In the genomic region with DNA sequence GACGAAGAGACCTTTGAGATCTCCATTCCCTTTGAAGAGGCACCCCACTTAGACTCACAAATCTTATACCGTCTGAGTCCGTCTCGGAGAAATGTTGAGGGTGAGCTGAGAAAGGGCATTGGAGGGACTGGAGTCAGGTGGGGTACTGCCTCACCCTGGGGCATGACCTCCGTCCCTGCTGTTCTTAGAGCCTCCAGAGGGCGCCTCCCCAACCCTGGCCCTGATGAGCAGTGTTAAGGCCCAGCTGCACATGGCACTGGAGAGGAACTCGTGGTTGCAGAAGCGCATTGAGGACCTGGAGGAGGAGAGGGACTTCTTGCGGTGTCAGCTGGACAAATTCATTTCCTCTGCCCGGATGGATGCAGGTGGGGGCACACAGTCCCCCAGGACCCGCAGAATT, we compare ENCODE assay signal across 8 mouse cellular contexts. TPM values are rescaled to one million over a fixed set of nuclear protein-coding genes. Genes with fewer than 3 reads are reported as not detected.
A peak's percentile ranks its signal among the peaks of the same experiment; 100 is the strongest.
DNase-seq lines count a peak whose midpoint lies in the region; ATAC-seq and TF ChIP-seq lines count a peak whose summit lies in the region.

No protein-coding gene starts in this region.

- peak overlapping the region; percentile 68 for H3K4me2 ChIP-seq in midbrain, embryonic 13.5 days (replicated peaks)
- H3K4me2 ChIP-seq in kidney, postnatal 0 days (ENCODE audit: low read length) = peak overlapping the region; percentile 86; the same call in 1 of the 2 replicates
- H3K4me2 ChIP-seq in stomach, embryonic 16.5 days (ENCODE audit: low read depth, low read length) = peak overlapping the region; percentile 66; the same call in 1 of the 2 replicates

- peak; percentile 35 for DNase-seq in adrenal gland, postnatal 14 days
- no peak for DNase-seq in adrenal gland, adult 8-10 months
- no peak for DNase-seq in midbrain, embryonic 10.5 days (ENCODE audit: low spot score)
- DNase-seq in kidney, postnatal 0 days (ENCODE audit: low spot score) = no peak
- no peak for DNase-seq in left cerebral cortex, adult 18-20 months (ENCODE audit: low spot score in 2 of 2)
- no peak for DNase-seq in spleen, postnatal 14 days (ENCODE audit: low spot score in 2 of 2)

- peak overlapping the region; percentile 75; the same call in 1 of the 2 replicates for H3K9ac ChIP-seq in midbrain, embryonic 13.5 days (replicated peaks)
- no peak overlapping the region for H3K9ac ChIP-seq in kidney, postnatal 0 days (ENCODE audit: low read depth, low read length)
- peak overlapping the region; percentile 76; the same call in 1 of the 2 replicates for H3K9ac ChIP-seq in stomach, embryonic 16.5 days (ENCODE audit: low read length)

- H3K27me3 ChIP-seq in midbrain, embryonic 13.5 days = peaks cover 60% of the 10 kb centered on the region
- peaks cover 68% of the 10 kb centered on the region for H3K27me3 ChIP-seq in midbrain, embryonic 10.5 days (ENCODE audit: low read depth, poor library complexity, severe bottlenecking)
- peaks cover 20% of the 10 kb centered on the region for H3K27me3 ChIP-seq in kidney, postnatal 0 days (ENCODE audit: insufficient read depth, low read length)
- H3K27me3 ChIP-seq in stomach, embryonic 16.5 days (ENCODE audit: control insufficient read depth, insufficient read depth, low read length) = peaks cover 38% of the 10 kb centered on the region

- peak overlapping the region; percentile 51 for H3K4me3 ChIP-seq in midbrain, embryonic 13.5 days (replicated peaks)
- H3K4me3 ChIP-seq in midbrain, embryonic 10.5 days = no peak overlapping the region; the same call in 1 of the 2 replicates
- H3K4me3 ChIP-seq in kidney, postnatal 0 days (replicated peaks; ENCODE audit: low read depth, low read length) = no peak overlapping the region
- H3K4me3 ChIP-seq in stomach, embryonic 16.5 days (replicated peaks; ENCODE audit: low read length) = no peak overlapping the region

- no peak overlapping the region for H3K27ac ChIP-seq in midbrain, embryonic 13.5 days
- H3K27ac ChIP-seq in midbrain, embryonic 10.5 days (replicated peaks) = no peak overlapping the region
- no peak overlapping the region for H3K27ac ChIP-seq in kidney, postnatal 0 days
- no peak overlapping the region for H3K27ac ChIP-seq in stomach, embryonic 16.5 days (ENCODE audit: low read length)

- H3K4me1 ChIP-seq in midbrain, embryonic 13.5 days (replicated peaks) = peaks cover 53% of the 10 kb centered on the region
- peaks cover 49% of the 10 kb centered on the region for H3K4me1 ChIP-seq in midbrain, embryonic 10.5 days
- H3K4me1 ChIP-seq in kidney, postnatal 0 days (replicated peaks; ENCODE audit: insufficient read depth, low read length) = peaks cover 22% of the 10 kb centered on the region
- peaks cover 27% of the 10 kb centered on the region for H3K4me1 ChIP-seq in stomach, embryonic 16.5 days (ENCODE audit: control insufficient read depth, insufficient read depth, low read length)

- TF ChIP-seq CTCF in kidney, postnatal 0 days (IDR thresholded peaks at IDR 0.05; ENCODE audit: low read depth) = peak; percentile 50

- 32% methylated on average over 11 of the region's 11 CpGs for WGBS in midbrain, embryonic 13.5 days
- 29% methylated on average over 11 of the region's 11 CpGs for WGBS in midbrain, embryonic 10.5 days
- WGBS in kidney, postnatal 0 days = 39% methylated on average over 11 of the region's 11 CpGs
- 42% methylated on average over 11 of the region's 11 CpGs for WGBS in stomach, embryonic 16.5 days

- no peaks in the 10 kb centered on the region for H3K36me3 ChIP-seq in midbrain, embryonic 13.5 days
- H3K36me3 ChIP-seq in midbrain, embryonic 10.5 days = no peaks in the 10 kb centered on the region
- no peaks in the 10 kb centered on the region for H3K36me3 ChIP-seq in kidney, postnatal 0 days (ENCODE audit: insufficient read depth, low read length)
- H3K36me3 ChIP-seq in stomach, embryonic 16.5 days (ENCODE audit: control insufficient read depth, insufficient read depth, low read length) = no peaks in the 10 kb centered on the region

- H3K9me3 ChIP-seq in midbrain, embryonic 13.5 days = no peaks in the 10 kb centered on the region
- H3K9me3 ChIP-seq in midbrain, embryonic 10.5 days (replicated peaks) = no peaks in the 10 kb centered on the region
- H3K9me3 ChIP-seq in kidney, postnatal 0 days (replicated peaks; ENCODE audit: low read length) = no peaks in the 10 kb centered on the region
- H3K9me3 ChIP-seq in stomach, embryonic 16.5 days (replicated peaks; ENCODE audit: control insufficient read depth, low read length) = no peaks in the 10 kb centered on the region

- ATAC-seq in midbrain, embryonic 13.5 days = no peak
- no peak for ATAC-seq in kidney, postnatal 0 days (replicated peaks; ENCODE audit: low FRiP score, low read depth)
- no peak for ATAC-seq in stomach, embryonic 16.5 days (ENCODE audit: insufficient read depth, low FRiP score)

RNA-seq across cellular contexts. Expression of gene U2af2, which starts 4.1 kb away (rescaled TPM):
- 166 and 184 TPM in 2 replicates for total RNA-seq in adrenal gland, postnatal 14 days (2021)
- 100 to 1,000 TPM; 135 to 214 (median 168) TPM for total RNA-seq in adrenal gland, adult 8-10 months (2022)
- 121 and 128 TPM in 2 replicates for polyA plus RNA-seq in midbrain, embryonic 13.5 days (2015; fragmentation: Nextera tagmentation; extraction: Ambion mirVana)
- 176 and 180 TPM in 2 replicates for polyA plus RNA-seq in midbrain, embryonic 10.5 days (2016; fragmentation: Nextera tagmentation; extraction: Ambion mirVana)
- polyA plus RNA-seq in kidney, postnatal 0 days (2015; fragmentation: Nextera tagmentation; extraction: Ambion mirVana) = 95.0 and 103 TPM in 2 replicates
- 76.3 and 81.1 TPM in 2 replicates for polyA plus RNA-seq in stomach, embryonic 16.5 days (2015; fragmentation: Nextera tagmentation; extraction: Ambion mirVana)
- 100 to 1,000 TPM; 176 to 181 TPM for total RNA-seq in left cerebral cortex, adult 18-20 months (2021)

RNA-seq across cellular contexts. Expression of gene Zfp580, which starts 6.5 kb away (rescaled TPM):
- 10.0 and 12.9 TPM in 2 replicates for total RNA-seq in adrenal gland, postnatal 14 days (2021)
- 1 to 10 TPM; 5.4 to 9.7 (median 8.5) TPM for total RNA-seq in adrenal gland, adult 8-10 months (2022)
- 70.1 and 72.8 TPM in 2 replicates for polyA plus RNA-seq in midbrain, embryonic 13.5 days (2015; fragmentation: Nextera tagmentation; extraction: Ambion mirVana)
- 41.2 and 51.2 TPM in 2 replicates for polyA plus RNA-seq in midbrain, embryonic 10.5 days (2016; fragmentation: Nextera tagmentation; extraction: Ambion mirVana)
- 48.7 and 54.0 TPM in 2 replicates for polyA plus RNA-seq in kidney, postnatal 0 days (2015; fragmentation: Nextera tagmentation; extraction: Ambion mirVana)
- 19.2 and 20.2 TPM in 2 replicates for polyA plus RNA-seq in stomach, embryonic 16.5 days (2015; fragmentation: Nextera tagmentation; extraction: Ambion mirVana)
- 10 to 100 TPM; 27.8 to 31.0 TPM for total RNA-seq in left cerebral cortex, adult 18-20 months (2021)

RNA-seq across cellular contexts. Expression of gene Zfp784, which starts 19.6 kb away (rescaled TPM):
- total RNA-seq in adrenal gland, postnatal 14 days (2021) = 4.7 and 5.5 TPM in 2 replicates
- total RNA-seq in adrenal gland, adult 8-10 months (2022) = 1 to 10 TPM; 4.3 to 7.8 (median 6.0) TPM
- polyA plus RNA-seq in midbrain, embryonic 13.5 days (2015; fragmentation: Nextera tagmentation; extraction: Ambion mirVana) = 10.5 and 11.2 TPM in 2 replicates
- 2.8 and 4.2 TPM in 2 replicates for polyA plus RNA-seq in midbrain, embryonic 10.5 days (2016; fragmentation: Nextera tagmentation; extraction: Ambion mirVana)
- polyA plus RNA-seq in kidney, postnatal 0 days (2015; fragmentation: Nextera tagmentation; extraction: Ambion mirVana) = 5.7 and 6.6 TPM in 2 replicates
- 5.9 and 6.1 TPM in 2 replicates for polyA plus RNA-seq in stomach, embryonic 16.5 days (2015; fragmentation: Nextera tagmentation; extraction: Ambion mirVana)
- 1 to 10 TPM; 4.4 to 4.8 TPM for total RNA-seq in left cerebral cortex, adult 18-20 months (2021)

RNA-seq across cellular contexts. Expression of gene Epn1, which starts 22.2 kb away (rescaled TPM):
- total RNA-seq in adrenal gland, postnatal 14 days (2021) = 145 and 155 TPM in 2 replicates
- total RNA-seq in adrenal gland, adult 8-10 months (2022) = 100 to 1,000 TPM; 124 to 175 (median 142) TPM
- 73.5 and 80.1 TPM in 2 replicates for polyA plus RNA-seq in midbrain, embryonic 13.5 days (2015; fragmentation: Nextera tagmentation; extraction: Ambion mirVana)
- 56.1 and 60.7 TPM in 2 replicates for polyA plus RNA-seq in midbrain, embryonic 10.5 days (2016; fragmentation: Nextera tagmentation; extraction: Ambion mirVana)
- 58.4 and 61.7 TPM in 2 replicates for polyA plus RNA-seq in kidney, postnatal 0 days (2015; fragmentation: Nextera tagmentation; extraction: Ambion mirVana)
- 50.2 and 50.4 TPM in 2 replicates for polyA plus RNA-seq in stomach, embryonic 16.5 days (2015; fragmentation: Nextera tagmentation; extraction: Ambion mirVana)
- total RNA-seq in left cerebral cortex, adult 18-20 months (2021) = 100 to 1,000 TPM; 482 to 504 TPM

RNA-seq across cellular contexts. Expression of gene 4632433K11Rik, which starts 23.9 kb away (rescaled TPM):
- total RNA-seq in adrenal gland, postnatal 14 days (2021) = not detected in 2 replicates
- under 1 TPM in 1 of 4 experiments, not detected in 3; 0.34 TPM for total RNA-seq in adrenal gland, adult 8-10 months (2022)
- not detected in 2 replicates for polyA plus RNA-seq in midbrain, embryonic 13.5 days (2015; fragmentation: Nextera tagmentation; extraction: Ambion mirVana)
- polyA plus RNA-seq in midbrain, embryonic 10.5 days (2016; fragmentation: Nextera tagmentation; extraction: Ambion mirVana) = not detected in 2 replicates
- polyA plus RNA-seq in kidney, postnatal 0 days (2015; fragmentation: Nextera tagmentation; extraction: Ambion mirVana) = not detected in 2 replicates
- not detected in 2 replicates for polyA plus RNA-seq in stomach, embryonic 16.5 days (2015; fragmentation: Nextera tagmentation; extraction: Ambion mirVana)
- total RNA-seq in left cerebral cortex, adult 18-20 months (2021) = not detected
